Mouse (Mus musculus): ENCODE data around the gene Clptm1. TPM values are rescaled to one million over a fixed set of nuclear protein-coding genes. Genes with fewer than 3 reads are reported as not detected.

The Clptm1 gene
- polyA plus RNA-seq, 1 experiment from 2014 or later, result 94.7 TPM

GRCm38 (mm10) chr7:19668947-19669721, 4.3 kb upstream of the Clptm1 start:
- H3K27me3 ChIP-seq (ENCODE audit: control insufficient read depth, insufficient read depth, low read length), result no peaks in the 10 kb centered on the region
- H3K4me3 ChIP-seq (ENCODE audit: low read depth, low read length), result no peak overlapping the region

GRCm38 (mm10) chr7:19667434-19667833, 2.6 kb upstream of the Clptm1 start:
- no peaks in the 10 kb centered on the region for H3K36me3 ChIP-seq (replicated peaks; ENCODE audit: control insufficient read depth, insufficient read depth, low read depth, low read length)
- ATAC-seq (replicated peaks; ENCODE audit: insufficient number of reproducible peaks, low FRiP score, low TSS enrichment, low read depth) (no peak), DNase-seq (ENCODE audit: low spot score) (no peak)
- H3K4me1 ChIP-seq (ENCODE audit: control insufficient read depth, insufficient read depth, low read length), result peaks cover 6% of the 10 kb centered on the region; the same call in 1 of the 2 replicates
- 82% methylated on average over 2 of the region's 2 CpGs for WGBS
- H3K4me2 ChIP-seq (ENCODE audit: low read depth, low read length), result no peak overlapping the region
- H3K27me3 ChIP-seq (ENCODE audit: control insufficient read depth, insufficient read depth, low read length), result no peaks in the 10 kb centered on the region
- H3K9me3 ChIP-seq (replicated peaks; ENCODE audit: control insufficient read depth, low read length), result no peaks in the 10 kb centered on the region
- H3K9ac ChIP-seq (replicated peaks; ENCODE audit: low read length), result no peak overlapping the region
- H3K27ac ChIP-seq (replicated peaks; ENCODE audit: low read depth, low read length), result no peak overlapping the region
- no peak overlapping the region for H3K4me3 ChIP-seq (ENCODE audit: low read depth, low read length)

More at GRCm38 (mm10) chr7:19668947-19669721, 4.3 kb upstream of the Clptm1 start:
- ATAC-seq (replicated peaks; ENCODE audit: insufficient number of reproducible peaks, low FRiP score, low TSS enrichment, low read depth), result peak; percentile 77
- Histone ChIP-seq H3K27ac (replicated peaks; ENCODE audit: low read depth, low read length) (0 out of 2 replicates have a peak overlapping the region, but pooled peaks have one; percentile 20), H3K9ac (replicated peaks; ENCODE audit: low read length) (peak overlapping the region; percentile 51), H3K4me2 (ENCODE audit: low read depth, low read length) (peak overlapping the region; percentile 16; the same call in 1 of the 2 replicates), H3K4me1 (ENCODE audit: control insufficient read depth, insufficient read depth, low read length) (no peaks in the 10 kb centered on the region), H3K36me3 (replicated peaks; ENCODE audit: control insufficient read depth, insufficient read depth, low read depth, low read length) (no peaks in the 10 kb centered on the region), H3K9me3 (replicated peaks; ENCODE audit: control insufficient read depth, low read length) (no peaks in the 10 kb centered on the region)
- WGBS, result 7% methylated on average over 10 of the region's 10 CpGs
- peak; percentile 96 for DNase-seq (ENCODE audit: low spot score)

- peaks cover 1% of the 10 kb centered on the region for H3K36me3 ChIP-seq (replicated peaks; ENCODE audit: control insufficient read depth, insufficient read depth, low read depth, low read length)
- WGBS, result 62% methylated on average over 3 of the region's 3 CpGs
- no peaks in the 10 kb centered on the region for H3K9me3 ChIP-seq (replicated peaks; ENCODE audit: control insufficient read depth, low read length)
- no peak overlapping the region for H3K27ac ChIP-seq (replicated peaks; ENCODE audit: low read depth, low read length)
- H3K4me2 ChIP-seq (ENCODE audit: low read depth, low read length), result no peak overlapping the region
- no peak for DNase-seq (ENCODE audit: low spot score)
- no peak for ATAC-seq (replicated peaks; ENCODE audit: insufficient number of reproducible peaks, low FRiP score, low TSS enrichment, low read depth)
- H3K4me3 ChIP-seq (ENCODE audit: low read depth, low read length), result no peak overlapping the region
- H3K27me3 ChIP-seq (ENCODE audit: control insufficient read depth, insufficient read depth, low read length), result no peaks in the 10 kb centered on the region
- peaks cover 6% of the 10 kb centered on the region; the same call in 1 of the 2 replicates for H3K4me1 ChIP-seq (ENCODE audit: control insufficient read depth, insufficient read depth, low read length)
- no peak overlapping the region for H3K9ac ChIP-seq (replicated peaks; ENCODE audit: low read length)
These were observed 1.9 kb upstream of the Clptm1 start for GRCm38 (mm10) chr7:19666750-19667149.

GRCm38 (mm10) chr7:19664455-19664954, 328 bp downstream of the Clptm1 start:
- Histone ChIP-seq H3K27me3 (ENCODE audit: control insufficient read depth, insufficient read depth, low read length) (no peaks in the 10 kb centered on the region), H3K27ac (replicated peaks; ENCODE audit: low read depth, low read length) (0 out of 2 replicates have a peak overlapping the region, but pooled peaks have one; percentile 29), H3K4me1 (ENCODE audit: control insufficient read depth, insufficient read depth, low read length) (peaks cover 6% of the 10 kb centered on the region; the same call in 1 of the 2 replicates), H3K4me2 (ENCODE audit: low read depth, low read length) (peak overlapping the region; percentile 80), H3K36me3 (replicated peaks; ENCODE audit: control insufficient read depth, insufficient read depth, low read depth, low read length) (peaks cover 2% of the 10 kb centered on the region), H3K9ac (replicated peaks; ENCODE audit: low read length) (peak overlapping the region; percentile 83), H3K9me3 (replicated peaks; ENCODE audit: control insufficient read depth, low read length) (no peaks in the 10 kb centered on the region), H3K4me3 (ENCODE audit: low read depth, low read length) (peak overlapping the region; percentile 94)
- DNase-seq (ENCODE audit: low spot score) (no peak), ATAC-seq (replicated peaks; ENCODE audit: insufficient number of reproducible peaks, low FRiP score, low TSS enrichment, low read depth) (peak; percentile 68)
- under 1% methylated on average over 37 of the region's 37 CpGs for WGBS

GRCm38 (mm10) chr7:19663940-19664339, 893 bp downstream of the Clptm1 start:
- peak overlapping the region; percentile 83 for H3K9ac ChIP-seq (replicated peaks; ENCODE audit: low read length)
- H3K4me3 ChIP-seq (ENCODE audit: low read depth, low read length), result peak overlapping the region; percentile 94
- no peaks in the 10 kb centered on the region for H3K9me3 ChIP-seq (replicated peaks; ENCODE audit: control insufficient read depth, low read length)
- 0 out of 2 replicates have a peak, but pooled peaks have one; percentile 21 for ATAC-seq (replicated peaks; ENCODE audit: insufficient number of reproducible peaks, low FRiP score, low TSS enrichment, low read depth)
- no peaks in the 10 kb centered on the region for H3K27me3 ChIP-seq (ENCODE audit: control insufficient read depth, insufficient read depth, low read length)
- WGBS, result 22% methylated on average over 8 of the region's 8 CpGs
- H3K4me2 ChIP-seq (ENCODE audit: low read depth, low read length), result peak overlapping the region; percentile 80
- no peak for DNase-seq (ENCODE audit: low spot score)
- H3K27ac ChIP-seq (replicated peaks; ENCODE audit: low read depth, low read length), result no peak overlapping the region
- peaks cover 6% of the 10 kb centered on the region; the same call in 1 of the 2 replicates for H3K4me1 ChIP-seq (ENCODE audit: control insufficient read depth, insufficient read depth, low read length)
- peaks cover 2% of the 10 kb centered on the region for H3K36me3 ChIP-seq (replicated peaks; ENCODE audit: control insufficient read depth, insufficient read depth, low read depth, low read length)

GRCm38 (mm10) chr7:19652614-19653013, 12.2 kb downstream of the Clptm1 start:
- no peaks in the 10 kb centered on the region for H3K9me3 ChIP-seq (replicated peaks; ENCODE audit: control insufficient read depth, low read length)
- H3K27ac ChIP-seq (replicated peaks; ENCODE audit: low read depth, low read length), result no peak overlapping the region
- no peaks in the 10 kb centered on the region for H3K4me1 ChIP-seq (ENCODE audit: control insufficient read depth, insufficient read depth, low read length)
- H3K36me3 ChIP-seq (replicated peaks; ENCODE audit: control insufficient read depth, insufficient read depth, low read depth, low read length), result peaks cover 5% of the 10 kb centered on the region
- no peak overlapping the region for H3K4me3 ChIP-seq (ENCODE audit: low read depth, low read length)
- H3K4me2 ChIP-seq (ENCODE audit: low read depth, low read length), result no peak overlapping the region
- DNase-seq (ENCODE audit: low spot score) (no peak), ATAC-seq (replicated peaks; ENCODE audit: insufficient number of reproducible peaks, low FRiP score, low TSS enrichment, low read depth) (no peak)
- H3K27me3 ChIP-seq (ENCODE audit: control insufficient read depth, insufficient read depth, low read length), result no peaks in the 10 kb centered on the region
- 95% methylated on average over 2 of the region's 2 CpGs for WGBS
- no peak overlapping the region for H3K9ac ChIP-seq (replicated peaks; ENCODE audit: low read length)

GRCm38 (mm10) chr7:19651063-19651786, 13.6 kb downstream of the Clptm1 start:
- H3K4me1 ChIP-seq (ENCODE audit: control insufficient read depth, insufficient read depth, low read length), result no peaks in the 10 kb centered on the region
- H3K9me3 ChIP-seq (replicated peaks; ENCODE audit: control insufficient read depth, low read length), result no peaks in the 10 kb centered on the region
- no peak overlapping the region for H3K9ac ChIP-seq (replicated peaks; ENCODE audit: low read length)
- ATAC-seq (replicated peaks; ENCODE audit: insufficient number of reproducible peaks, low FRiP score, low TSS enrichment, low read depth) (no peak), DNase-seq (ENCODE audit: low spot score) (no peak)
- WGBS, result 90% methylated on average over 6 of the region's 6 CpGs
- no peak overlapping the region for H3K4me2 ChIP-seq (ENCODE audit: low read depth, low read length)
- peaks cover 5% of the 10 kb centered on the region for H3K36me3 ChIP-seq (replicated peaks; ENCODE audit: control insufficient read depth, insufficient read depth, low read depth, low read length)
- H3K4me3 ChIP-seq (ENCODE audit: low read depth, low read length), result no peak overlapping the region
- H3K27me3 ChIP-seq (ENCODE audit: control insufficient read depth, insufficient read depth, low read length), result no peaks in the 10 kb centered on the region
- no peak overlapping the region for H3K27ac ChIP-seq (replicated peaks; ENCODE audit: low read depth, low read length)

All from embryonic facial prominence, embryonic 11.5 days (tissue).